Mouse (Mus musculus) retina, adult 2 months (tissue): ENCODE data around the gene Fam171a1.

Source experiments
- DNase-seq: peaks from one replicate; pipeline ENCODE4 v3.0.0-alpha.2; 2012; ENCODE audit warnings: low read depth, low spot score

Fam171a1 gene

GRCm38 (mm10) chr2:3267879-3268278 is 153.9 kb downstream of the Fam171a1 start:
- no peak for DNase-seq

GRCm38 (mm10) chr2:3273349-3273748 is 159.3 kb downstream of the Fam171a1 start:
- DNase-seq: no peak

- no peak for DNase-seq
Measured at GRCm38 (mm10) chr2:3276106-3276505, 162.1 kb downstream of the Fam171a1 start.
